Mouse (Mus musculus) G1E (cell line): ENCODE data around the gene Exo5.

Source experiments
- CTCF ChIP-seq: IDR thresholded peaks from 2 replicates; pipeline ENCODE4 v1.5.1; 2012; ENCODE audit warnings: low read depth, low read length, inconsistent platforms, mixed read lengths
- GATA1 ChIP-seq: IDR thresholded peaks from 2 replicates; pipeline ENCODE4 v1.6.1; 2012; ENCODE audit warnings: borderline replicate concordance, low read length, inconsistent platforms, mixed read lengths
- GATA2 ChIP-seq: IDR thresholded peaks from 2 replicates; pipeline ENCODE4 v1.6.1; 2012; ENCODE audit warnings: low read depth, low read length, inconsistent platforms, borderline replicate concordance
- TAL1 ChIP-seq: conservative IDR thresholded peaks from 2 replicates; pipeline ENCODE4 v1.6.1; 2012; ENCODE audit warnings: low read depth, low read length, inconsistent platforms, mixed read lengths

DNA sequence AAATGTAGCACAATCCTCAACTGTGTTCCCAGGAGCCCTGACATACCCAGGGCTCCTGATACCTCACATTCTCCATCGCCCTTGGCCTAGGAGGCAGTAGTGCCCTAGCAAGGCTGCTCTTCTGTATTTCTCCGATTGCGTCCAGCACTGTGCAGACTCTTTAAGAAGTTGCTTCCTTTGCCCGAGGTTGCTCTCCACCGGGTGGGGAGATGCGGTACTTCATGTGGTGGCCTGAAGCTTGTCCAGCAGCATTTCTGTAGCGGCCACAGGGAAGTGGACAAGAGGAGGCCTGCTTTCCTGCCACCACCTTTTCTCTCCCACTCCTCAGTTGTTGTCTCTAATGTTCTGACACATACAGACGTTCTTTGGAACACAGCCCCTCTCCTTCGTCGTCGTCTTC is 30.2 kb downstream of the Exo5 start:
- TF ChIP-seq CTCF (no peak), GATA1 (no peak), GATA2 (no peak), TAL1 (no peak)
